Mouse (Mus musculus): Measurements from ENCODE around the gene Themis2.

- no peak for TF ChIP-seq POLR2A (IDR thresholded peaks at IDR 0.05; ENCODE audit: insufficient read depth, low read depth, low read length)
- TF ChIP-seq CTCF (IDR thresholded peaks at IDR 0.05; ENCODE audit: insufficient read depth, low read depth, low read length) = no peak
These were observed 45.3 kb upstream of the Themis2 start for GRCm38 (mm10) chr4:132841493-132841892.
